8 mouse cellular contexts compared by ENCODE assay signal in the genomic region with DNA sequence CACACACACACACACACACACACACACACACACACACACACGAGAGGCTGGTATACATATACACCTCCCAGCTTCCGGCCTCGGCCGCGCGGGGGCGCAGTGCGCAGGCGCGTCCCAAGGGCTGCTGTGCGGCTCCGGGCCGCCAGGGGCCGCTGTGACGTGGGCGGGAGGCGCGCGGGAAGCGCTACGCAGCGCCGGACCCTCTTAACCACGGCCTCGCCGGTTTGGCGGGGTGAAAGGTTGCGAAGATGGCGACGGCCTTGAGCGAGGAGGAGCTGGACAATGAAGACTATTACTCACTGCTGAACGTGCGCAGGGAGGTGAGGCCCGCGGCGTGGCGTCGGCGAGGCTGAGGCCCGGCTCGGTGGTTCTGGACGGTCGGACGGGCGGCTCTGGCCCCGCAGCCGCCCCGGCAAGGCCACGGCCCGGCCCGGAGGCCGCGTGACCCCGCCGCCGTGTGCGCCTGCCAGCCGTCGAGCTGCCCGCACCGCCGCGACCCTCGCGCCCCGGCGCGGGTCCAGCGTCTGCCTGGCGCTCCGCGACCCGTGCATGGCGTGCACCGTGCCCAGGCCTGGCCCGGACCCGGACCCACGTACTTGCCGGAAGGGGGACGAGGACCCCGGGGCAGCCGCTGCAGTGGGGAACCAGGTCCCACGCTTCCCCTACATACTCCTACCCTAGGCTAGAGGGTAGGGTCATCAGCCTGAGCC. TPM values are rescaled to one million over a fixed set of nuclear protein-coding genes. Genes with fewer than 3 reads are reported as not detected.
A peak's percentile ranks its signal among the peaks of the same experiment; 100 is the strongest.
DNase-seq lines count a peak whose midpoint lies in the region; ATAC-seq lines count a peak whose summit lies in the region.

A gene (plus strand): TSS at position 187 of the 710 bp plus-strand sequence.

- peak within 1 kb of the TSS; percentile 98 for H3K9ac ChIP-seq in hindbrain, embryonic 13.5 days

- H3K27ac ChIP-seq in hindbrain, embryonic 13.5 days, result peak within 1 kb of the TSS; percentile 75

- peaks cover 21% of the 10 kb centered on the region for H3K4me1 ChIP-seq in hindbrain, embryonic 13.5 days (replicated peaks)

- peak; percentile 90 for ATAC-seq in hindbrain, embryonic 13.5 days (ENCODE audit: low FRiP score)

- peak; percentile 93 for DNase-seq in NIH3T3 (ENCODE audit: low read depth)
- peak; percentile 95 to 97 for DNase-seq in cerebellum, postnatal 10 days
- peak; percentile 87 to 89 for DNase-seq in frontal cortex, postnatal 14 days (ENCODE audit: low spot score in 2 of 2)
- DNase-seq in layer of hippocampus, postnatal 25 days (ENCODE audit: extremely low spot score in 1 of 2, low spot score in 1 of 2), result peak; percentile 90 to 97
- DNase-seq in lung, postnatal 25 days (ENCODE audit: low spot score), result peak; percentile 88
- DNase-seq in retina, embryonic 14.5 days (ENCODE audit: low spot score), result peak; percentile 87
- DNase-seq in thymus, postnatal 4 days, result peak; percentile 95

- no peaks in the 10 kb centered on the region for H3K27me3 ChIP-seq in hindbrain, embryonic 13.5 days

- H3K36me3 ChIP-seq in hindbrain, embryonic 13.5 days, result no peaks in the 10 kb centered on the region

- H3K4me2 ChIP-seq in hindbrain, embryonic 13.5 days, result peak within 1 kb of the TSS; percentile 99

- H3K9me3 ChIP-seq in hindbrain, embryonic 13.5 days, result no peaks in the 10 kb centered on the region

- peak within 1 kb of the TSS; percentile 100 for H3K4me3 ChIP-seq in hindbrain, embryonic 13.5 days

- under 1% methylated on average over 75 of the region's 83 CpGs for WGBS in hindbrain, embryonic 13.5 days

RNA-seq across cellular contexts. Expression of the gene that starts here (rescaled TPM):
- polyA plus RNA-seq in hindbrain, embryonic 13.5 days (2015; fragmentation: Nextera tagmentation; extraction: Ambion mirVana), result 84.3 and 86.5 TPM in 2 replicates
- 10 to 100 TPM; 62.7 to 69.7 TPM for total RNA-seq in layer of hippocampus, postnatal 25 days (2021)

Comparison
In these comparisons a context has a peak if more than half of its experiments do, and no peak if none do; other contexts are left out.
1. Peak in every context shown above with its lines: DNase-seq, ATAC-seq, H3K4me3 ChIP-seq and H3K27ac ChIP-seq.